Mouse (Mus musculus): ENCODE measurements around the gene Setdb1. TPM values are rescaled to one million over a fixed set of nuclear protein-coding genes. Genes with fewer than 3 reads are reported as not detected.

Setdb1 gene
- polyA plus RNA-seq, 3 experiments from 2014 or later = 16.9 to 24.2 (median 18.5) TPM

GRCm38 (mm10) chr3:95290156-95290555 is 66.8 kb downstream of the Setdb1 start:
- ATAC-seq = no peak

- ATAC-seq = no peak
These were observed 67.6 kb downstream of the Setdb1 start for GRCm38 (mm10) chr3:95289419-95289818.

- no peak for ATAC-seq
These were observed 69.5 kb downstream of the Setdb1 start for GRCm38 (mm10) chr3:95287541-95287940.

GRCm38 (mm10) chr3:95286510-95286909 is 70.5 kb downstream of the Setdb1 start:
- no peak for ATAC-seq

- no peak for ATAC-seq
These were observed 71.0 kb downstream of the Setdb1 start for GRCm38 (mm10) chr3:95286011-95286410.

- ATAC-seq = no peak
These were observed 71.6 kb downstream of the Setdb1 start for GRCm38 (mm10) chr3:95285390-95285789.

GRCm38 (mm10) chr3:95284501-95285281 is 72.3 kb downstream of the Setdb1 start:
- ATAC-seq = no peak

GRCm38 (mm10) chr3:95284062-95284461 is 72.9 kb downstream of the Setdb1 start:
- no peak for ATAC-seq

- no peak for ATAC-seq
These were observed 73.4 kb downstream of the Setdb1 start for GRCm38 (mm10) chr3:95283589-95283941.

GRCm38 (mm10) chr3:95282865-95283588 is 74.0 kb downstream of the Setdb1 start:
- peak; percentile 32 for ATAC-seq

GRCm38 (mm10) chr3:95282381-95282864 is 74.6 kb downstream of the Setdb1 start:
- no peak for ATAC-seq

GRCm38 (mm10) chr3:95281216-95282126 is 75.5 kb downstream of the Setdb1 start, which contains the start of the genes Mindy1 and Prune1:
TSS of gene Mindy1 (plus strand) at chr3:95281345.
TSS of gene Prune1 (minus strand) at chr3:95282076.
- peak; percentile 93 for ATAC-seq

GRCm38 (mm10) chr3:95280747-95281146 is 76.3 kb downstream of the Setdb1 start:
- no peak for ATAC-seq

GRCm38 (mm10) chr3:95277149-95277551 is 79.9 kb downstream of the Setdb1 start:
- no peak for ATAC-seq

- no peak for ATAC-seq
These were observed 80.5 kb downstream of the Setdb1 start for GRCm38 (mm10) chr3:95276428-95276934.

- ATAC-seq = no peak
These were observed 81.8 kb downstream of the Setdb1 start for GRCm38 (mm10) chr3:95275161-95275560.

GRCm38 (mm10) chr3:95274453-95274852 is 82.5 kb downstream of the Setdb1 start:
- no peak for ATAC-seq

Other genes with a start within 250 kb of the Setdb1 start
- gene Vps72, start 246.2 kb downstream of the Setdb1 start, polyA plus RNA-seq (2017; shearing (Covaris generic)) = 10 to 100 TPM; 64.0 to 70.0 (median 66.7) TPM
- 1 to 10 TPM; 1.8 to 2.5 (median 2.1) TPM for gene Tmod4, start 232.7 kb downstream of the Setdb1 start, polyA plus RNA-seq (2017; shearing (Covaris generic))
- 100 to 1,000 TPM in 2 of 3 experiments, 10 to 100 TPM in 1; 81.4 to 113 (median 106) TPM for gene Scnm1, start 223.2 kb downstream of the Setdb1 start, polyA plus RNA-seq (2017; shearing (Covaris generic))
- 10 to 100 TPM; 14.6 to 32.0 (median 30.8) TPM for gene Lysmd1, start 223.1 kb downstream of the Setdb1 start, polyA plus RNA-seq (2017; shearing (Covaris generic))
- gene Tnfaip8l2, start 214.8 kb downstream of the Setdb1 start, polyA plus RNA-seq (2017; shearing (Covaris generic)) = 100 to 1,000 TPM; 180 to 236 (median 220) TPM
- under 1 TPM in 1 of 3 experiments, not detected in 2; 0.16 TPM for gene Sema6c, start 196.7 kb downstream of the Setdb1 start, polyA plus RNA-seq (2017; shearing (Covaris generic))
- 10 to 100 TPM; 28.0 to 52.1 (median 31.8) TPM for gene Gabpb2, start 139.3 kb downstream of the Setdb1 start, polyA plus RNA-seq (2017; shearing (Covaris generic))
- 100 to 1,000 TPM; 179 to 293 (median 202) TPM for gene Cdc42se1, start 128.5 kb downstream of the Setdb1 start, polyA plus RNA-seq (2017; shearing (Covaris generic))
- gene Mllt11, start 125.0 kb downstream of the Setdb1 start, polyA plus RNA-seq (2017; shearing (Covaris generic)) = 10 to 100 TPM; 17.5 to 21.6 (median 18.8) TPM
- under 1 TPM; 0.49 to 0.94 (median 0.85) TPM for gene Gm128, start 115.6 kb downstream of the Setdb1 start, polyA plus RNA-seq (2017; shearing (Covaris generic))
- gene Bnipl, start 106.0 kb downstream of the Setdb1 start, polyA plus RNA-seq (2017; shearing (Covaris generic)) = under 1 TPM in 1 of 3 experiments, not detected in 2; 0.52 TPM
- 10 to 100 TPM; 17.8 to 18.5 (median 18.3) TPM for gene Mindy1, start 75.9 kb downstream of the Setdb1 start, polyA plus RNA-seq (2017; shearing (Covaris generic))
- 10 to 100 TPM in 1 of 3 experiments, 1 to 10 TPM in 2; 7.5 to 11.0 (median 8.8) TPM for gene Prune1, start 75.1 kb downstream of the Setdb1 start, polyA plus RNA-seq (2017; shearing (Covaris generic))
- under 1 TPM; 0.64 to 0.92 (median 0.91) TPM for gene Anxa9, start 50.0 kb downstream of the Setdb1 start, polyA plus RNA-seq (2017; shearing (Covaris generic))
- gene Cers2, start 42.4 kb downstream of the Setdb1 start, polyA plus RNA-seq (2017; shearing (Covaris generic)) = 100 to 1,000 TPM; 151 to 215 (median 154) TPM
- gene 4930558C23Rik, start 45.6 kb upstream of the Setdb1 start, polyA plus RNA-seq (2017; shearing (Covaris generic)) = not detected
- gene Arnt, start 77.2 kb upstream of the Setdb1 start, polyA plus RNA-seq (2017; shearing (Covaris generic)) = 10 to 100 TPM; 33.1 to 43.5 (median 36.8) TPM
- under 1 TPM in 1 of 3 experiments, not detected in 2; 0.44 TPM for gene Ctsk, start 142.1 kb upstream of the Setdb1 start, polyA plus RNA-seq (2017; shearing (Covaris generic))
- 100 to 1,000 TPM; 244 to 569 (median 448) TPM for gene Ctss, start 169.6 kb upstream of the Setdb1 start, polyA plus RNA-seq (2017; shearing (Covaris generic))
- gene Hormad1, start 202.5 kb upstream of the Setdb1 start, polyA plus RNA-seq (2017; shearing (Covaris generic)) = not detected
- 10 to 100 TPM; 28.1 to 37.0 (median 31.5) TPM for gene Golph3l, start 231.7 kb upstream of the Setdb1 start, polyA plus RNA-seq (2017; shearing (Covaris generic))

Data from inflammation-experienced regulatory T-cells, adult 6 months (primary cell).